Mouse (Mus musculus): ENCODE results near the gene Rbpms2.

- no peak for TF ChIP-seq CTCF (IDR thresholded peaks at IDR 0.05)
- TF ChIP-seq EP300 (IDR thresholded peaks at IDR 0.05; ENCODE audit: insufficient read depth, low read depth, low read length), result no peak
These were observed 6.6 kb upstream of the Rbpms2 start for GRCm38 (mm10) chr9:65622826-65623225.

Measured in heart, adult 2 months (tissue).